Mouse (Mus musculus) lung, embryonic 16.5 days (tissue): ENCODE data around the gene Fads1. TPM values are rescaled to one million over a fixed set of nuclear protein-coding genes. Genes with fewer than 3 reads are reported as not detected.

Experiments used
- ATAC-seq: fragments of 200-750 bp; cut with Nextera tagmentation; 2 replicates; pipeline ENCODE4 v1.8.0; 2017; ENCODE audit warnings: low read depth, mild to moderate bottlenecking, moderate library complexity
- H3K27ac ChIP-seq: fragments of 300-500 bp; sonication (generic); 2 replicates; pipeline ENCODE4 v1.5.1; 2014; ENCODE audit warnings: mild to moderate bottlenecking, control low read depth, low read length
- H3K27me3 ChIP-seq: fragments of 300-500 bp; sonication (generic); 2 replicates; pipeline ENCODE4 v1.6.1; 2014; ENCODE audit warnings: low read depth, low read length, mixed read lengths; ENCODE audit not compliant: control insufficient read depth, insufficient read depth
- H3K36me3 ChIP-seq: fragments of 300-500 bp; sonication (generic); 2 replicates; pipeline ENCODE4 v1.6.1; 2014; ENCODE audit warnings: low read length; ENCODE audit not compliant: control insufficient read depth, insufficient read depth
- H3K4me1 ChIP-seq: fragments of 300-500 bp; sonication (generic); replicated peaks from 2 replicates; pipeline ENCODE4 v1.6.1; 2014; ENCODE audit warnings: low read length, mixed read lengths; ENCODE audit not compliant: control insufficient read depth, insufficient read depth
- H3K4me2 ChIP-seq: fragments of 300-500 bp; sonication (generic); 2 replicates; pipeline ENCODE4 v1.6.1; 2014; ENCODE audit warnings: low read depth, low read length, control low read depth
- H3K4me3 ChIP-seq: fragments of 300-500 bp; sonication (generic); 2 replicates; pipeline ENCODE4 v1.5.1; 2014; ENCODE audit warnings: mild to moderate bottlenecking, low read length, control low read depth
- H3K9ac ChIP-seq: fragments of 300-500 bp; sonication (generic); 2 replicates; pipeline ENCODE4 v1.6.1; 2014; ENCODE audit warnings: low read length, control low read depth
- H3K9me3 ChIP-seq: fragments of 300-500 bp; sonication (generic); 2 replicates; pipeline ENCODE4 v1.6.1; 2016; ENCODE audit warnings: low read length; ENCODE audit not compliant: control insufficient read depth
- WGBS: fragments of 180-500 bp; shearing (Covaris S2); extraction: QIAGEN DNeasy Blood & Tissue Kit; methylation state at CpG from one replicate; pipeline ENCODE4 v1.1.7; 2014; 5-methylcytosine and 5-hydroxymethylcytosine counted together
- polyA plus RNA-seq: library from polyadenylated mRNA; unstranded; fragments of >200 nt; fragmentation: Nextera tagmentation; extraction: Ambion mirVana; gene quantifications from 2 replicates; pipeline ENCODE4 v1.2.1, GENCODE M21; 2015

Fads1 gene
- polyA plus RNA-seq, 1 experiment from 2014 or later: 91.0 TPM

DNA sequence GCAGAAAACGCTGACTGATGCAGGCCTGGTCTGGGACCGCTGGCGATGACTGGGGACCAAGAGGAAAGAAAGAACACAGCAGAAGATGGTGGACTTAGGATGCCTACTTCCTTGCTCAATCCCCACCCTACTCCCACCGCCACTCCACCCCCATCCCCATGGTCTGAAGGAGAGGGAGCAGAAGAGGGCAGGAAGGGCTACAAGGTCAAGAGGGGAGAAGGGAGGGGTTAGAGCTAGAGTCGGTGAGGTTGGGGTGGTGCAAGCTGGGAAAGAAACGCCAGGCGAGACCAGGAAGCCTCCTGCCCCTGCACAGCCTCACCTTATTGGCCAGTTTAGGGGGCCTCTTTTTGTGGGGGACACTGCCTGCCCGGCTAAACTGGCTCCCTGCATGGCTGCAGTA is 33.4 kb downstream of the Fads1 start:
- no peak overlapping the region for H3K4me3 ChIP-seq
- no peaks in the 10 kb centered on the region; the same call in none of the 2 replicates for H3K36me3 ChIP-seq
- peaks cover 4% of the 10 kb centered on the region; the same call in 1 of the 2 replicates for H3K4me1 ChIP-seq
- WGBS: 64% methylated on average over 8 of the region's 8 CpGs
- no peak overlapping the region for H3K4me2 ChIP-seq
- H3K9me3 ChIP-seq: no peaks in the 10 kb centered on the region
- no peak overlapping the region for H3K9ac ChIP-seq
- no peak overlapping the region for H3K27ac ChIP-seq
- H3K27me3 ChIP-seq: no peaks in the 10 kb centered on the region
- no peak for ATAC-seq

- H3K4me1 ChIP-seq: peaks cover 11% of the 10 kb centered on the region; the same call in 1 of the 2 replicates
- H3K27ac ChIP-seq: peak overlapping the region; percentile 61; the same call in 1 of the 2 replicates
- peak; percentile 50; the same call in 1 of the 2 replicates for ATAC-seq
- peak overlapping the region; percentile 34; the same call in 1 of the 2 replicates for H3K9ac ChIP-seq
- WGBS: 28% methylated on average over 3 of the region's 3 CpGs
- H3K36me3 ChIP-seq: no peaks in the 10 kb centered on the region; the same call in 1 of the 2 replicates
- H3K9me3 ChIP-seq: no peaks in the 10 kb centered on the region
- H3K4me3 ChIP-seq: no peak overlapping the region
- no peaks in the 10 kb centered on the region for H3K27me3 ChIP-seq
- H3K4me2 ChIP-seq: no peak overlapping the region
Observed at GRCm38 (mm10) chr19:10219108-10219507, 36.4 kb downstream of the Fads1 start.

DNA sequence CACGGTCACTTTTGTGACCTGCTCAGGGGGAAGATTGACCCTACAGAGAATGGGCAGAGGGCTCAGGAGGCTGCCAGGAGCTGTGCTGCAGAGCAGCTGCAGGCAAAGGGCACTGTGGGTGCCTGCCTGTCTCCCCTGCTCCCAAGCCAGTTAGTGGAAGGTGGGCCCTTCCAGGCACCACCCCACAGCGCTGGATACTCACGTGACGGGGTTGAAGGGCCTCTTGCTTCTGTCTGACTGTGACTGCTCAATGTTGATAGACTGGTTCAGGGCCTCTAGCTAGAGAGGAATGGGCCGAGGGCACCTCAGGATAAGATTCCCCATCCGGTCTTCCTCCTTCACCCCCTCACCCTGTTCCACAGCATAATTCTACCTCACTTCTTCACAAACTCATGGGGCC is 36.9 kb downstream of the Fads1 start:
- 39% methylated on average over 6 of the region's 6 CpGs for WGBS
- Histone ChIP-seq H3K9me3 (no peaks in the 10 kb centered on the region), H3K4me2 (no peak overlapping the region), H3K27ac (peak overlapping the region; percentile 61; the same call in 1 of the 2 replicates), H3K36me3 (no peaks in the 10 kb centered on the region), H3K4me1 (peaks cover 11% of the 10 kb centered on the region; the same call in 1 of the 2 replicates), H3K27me3 (no peaks in the 10 kb centered on the region), H3K9ac (peak overlapping the region; percentile 34; the same call in 1 of the 2 replicates), H3K4me3 (no peak overlapping the region)
- peak; percentile 79 for ATAC-seq

GRCm38 (mm10) chr19:10221585-10221984 is 38.9 kb downstream of the Fads1 start:
- no peaks in the 10 kb centered on the region for H3K27me3 ChIP-seq
- no peaks in the 10 kb centered on the region for H3K36me3 ChIP-seq
- no peak overlapping the region for H3K4me3 ChIP-seq
- H3K27ac ChIP-seq: no peak overlapping the region
- no peak for ATAC-seq
- 35% methylated on average over 4 of the region's 4 CpGs for WGBS
- H3K9ac ChIP-seq: no peak overlapping the region
- no peaks in the 10 kb centered on the region for H3K9me3 ChIP-seq
- H3K4me2 ChIP-seq: no peak overlapping the region
- peaks cover 19% of the 10 kb centered on the region for H3K4me1 ChIP-seq

DNA sequence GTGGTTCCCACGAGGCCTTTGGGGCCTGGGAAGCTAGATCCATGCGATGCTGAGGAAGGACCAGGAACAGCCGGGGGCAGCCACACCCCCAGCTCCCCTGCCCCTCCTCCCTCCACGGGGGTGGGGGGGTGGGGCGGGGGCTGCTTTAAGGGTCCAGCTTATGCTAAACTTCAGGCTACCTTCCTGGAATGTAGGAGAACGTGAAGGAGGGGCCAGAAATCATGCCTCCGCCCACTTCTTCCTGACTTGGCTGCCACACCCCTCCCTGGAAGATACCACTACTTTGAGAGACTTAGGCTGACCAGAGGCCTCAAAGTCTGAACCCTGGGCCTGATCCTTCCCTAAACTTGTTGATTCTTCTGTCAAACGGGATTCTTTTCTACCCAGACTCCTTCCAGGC is 40.0 kb downstream of the Fads1 start:
- H3K36me3 ChIP-seq: no peaks in the 10 kb centered on the region
- H3K4me3 ChIP-seq: no peak overlapping the region
- H3K9me3 ChIP-seq: no peaks in the 10 kb centered on the region
- H3K4me2 ChIP-seq: no peak overlapping the region
- WGBS: 17% methylated on average over 8 of the region's 8 CpGs
- H3K4me1 ChIP-seq: peaks cover 19% of the 10 kb centered on the region
- no peak overlapping the region for H3K27ac ChIP-seq
- no peak for ATAC-seq
- no peaks in the 10 kb centered on the region for H3K27me3 ChIP-seq
- no peak overlapping the region for H3K9ac ChIP-seq

DNA sequence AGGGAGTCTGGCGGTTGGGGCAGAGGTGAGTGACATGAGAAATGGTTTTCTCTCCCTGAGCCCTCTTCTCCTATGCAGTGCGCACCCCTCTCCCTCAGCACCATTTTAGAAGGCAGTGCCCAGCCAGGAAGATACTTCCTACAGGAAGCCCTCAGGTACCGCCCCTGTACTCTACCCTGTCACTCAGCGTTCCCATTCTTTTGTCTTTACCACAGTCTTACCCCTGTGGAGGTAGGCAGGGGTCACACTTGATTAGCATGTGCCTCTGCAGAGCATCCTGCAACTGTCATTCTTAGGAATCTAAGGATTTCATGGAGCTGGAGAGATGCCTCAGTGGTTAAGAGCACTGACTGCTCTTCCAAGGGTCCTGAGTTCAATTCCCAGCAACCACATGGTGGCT is 40.9 kb downstream of the Fads1 start:
- Histone ChIP-seq H3K9me3 (no peaks in the 10 kb centered on the region), H3K4me2 (no peak overlapping the region), H3K9ac (no peak overlapping the region), H3K27ac (no peak overlapping the region), H3K4me3 (no peak overlapping the region), H3K36me3 (no peaks in the 10 kb centered on the region), H3K4me1 (peaks cover 19% of the 10 kb centered on the region), H3K27me3 (no peaks in the 10 kb centered on the region)
- WGBS: 62% methylated on average over 4 of the region's 4 CpGs
- no peak for ATAC-seq

DNA sequence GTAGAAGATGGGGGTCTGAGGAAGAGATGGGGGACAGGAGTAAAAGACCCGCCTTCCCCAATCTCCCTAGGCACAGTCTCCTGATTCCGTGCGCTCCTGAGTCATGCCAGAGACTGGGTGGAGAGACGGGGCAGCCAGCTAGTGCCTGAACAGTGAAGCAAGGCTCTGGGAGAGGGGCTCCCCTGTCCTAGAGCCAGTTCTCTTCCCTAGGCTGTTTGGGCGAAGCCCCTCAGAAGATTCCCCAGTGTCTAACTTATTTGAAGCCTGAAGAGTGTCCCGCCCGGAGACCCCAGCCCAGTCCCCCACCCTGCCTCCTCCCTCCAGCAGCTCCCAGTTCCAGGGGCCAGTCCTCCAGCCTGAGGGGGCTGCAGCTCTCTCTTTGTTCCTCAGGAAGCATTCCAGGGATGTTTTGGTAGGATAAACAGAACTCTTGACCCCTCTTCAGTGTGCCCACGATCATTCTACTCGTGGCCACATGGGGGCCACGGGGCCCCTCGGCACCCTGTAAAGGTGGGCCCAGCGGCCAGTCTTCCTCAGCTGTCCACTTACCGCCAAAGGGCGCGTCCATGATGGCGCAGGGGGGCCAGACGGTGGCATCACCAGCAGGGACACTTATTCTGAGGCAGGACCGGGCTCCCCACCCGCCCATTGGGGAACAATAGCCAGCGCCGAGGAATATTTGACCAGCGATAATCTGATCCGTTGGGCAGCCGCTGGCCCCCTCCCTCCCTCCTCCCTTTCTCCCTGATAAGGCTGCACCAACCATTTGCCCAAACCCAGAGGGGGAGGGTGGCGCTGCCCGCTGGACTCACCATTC is 42.2 kb downstream of the Fads1 start:
- peaks cover 15% of the 10 kb centered on the region for H3K4me1 ChIP-seq
- H3K36me3 ChIP-seq: no peaks in the 10 kb centered on the region
- peak overlapping the region; percentile 11 for H3K4me3 ChIP-seq
- WGBS: 12% methylated on average over 26 of the region's 26 CpGs
- peak overlapping the region; percentile 40 for H3K4me2 ChIP-seq
- H3K9ac ChIP-seq: peak overlapping the region; percentile 20
- no peaks in the 10 kb centered on the region for H3K27me3 ChIP-seq
- peak overlapping the region; percentile 56; the same call in 1 of the 2 replicates for H3K27ac ChIP-seq
- peak; percentile 50 for ATAC-seq
- no peaks in the 10 kb centered on the region for H3K9me3 ChIP-seq

- Histone ChIP-seq H3K9ac (no peak overlapping the region), H3K36me3 (no peaks in the 10 kb centered on the region), H3K27ac (peak overlapping the region; percentile 56), H3K4me3 (no peak overlapping the region), H3K4me1 (peaks cover 15% of the 10 kb centered on the region), H3K27me3 (no peaks in the 10 kb centered on the region), H3K9me3 (no peaks in the 10 kb centered on the region), H3K4me2 (peak overlapping the region; percentile 40)
- 37% methylated on average over 4 of the region's 4 CpGs for WGBS
- 0 out of 2 replicates have a peak, but pooled peaks have one; percentile 50 for ATAC-seq
Observed at GRCm38 (mm10) chr19:10225767-10226166, 43.1 kb downstream of the Fads1 start.

DNA sequence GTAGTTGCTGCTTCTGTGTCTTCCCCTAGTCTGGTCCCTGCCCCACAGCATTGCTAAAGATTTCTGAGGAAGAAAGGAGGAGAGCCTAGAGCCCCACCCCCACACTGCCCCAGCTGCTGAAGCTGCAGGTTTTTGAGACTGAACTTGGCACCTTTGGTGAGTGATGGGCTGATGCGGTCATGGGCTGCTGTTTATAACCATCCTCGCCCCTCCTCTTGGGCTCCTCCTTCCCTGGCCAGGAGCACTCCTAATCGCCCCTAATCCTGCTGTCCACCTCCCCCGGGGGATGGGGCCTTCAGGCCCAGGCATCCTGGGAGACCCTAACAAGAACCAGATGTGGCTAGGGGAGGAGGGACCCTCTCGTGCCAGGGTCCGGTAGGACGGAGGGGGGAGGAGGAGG is 48.3 kb downstream of the Fads1 start:
- Histone ChIP-seq H3K36me3 (no peaks in the 10 kb centered on the region), H3K27ac (no peak overlapping the region), H3K4me3 (no peak overlapping the region), H3K4me1 (no peaks in the 10 kb centered on the region), H3K9me3 (no peaks in the 10 kb centered on the region), H3K9ac (no peak overlapping the region), H3K4me2 (no peak overlapping the region), H3K27me3 (no peaks in the 10 kb centered on the region)
- ATAC-seq: peak; percentile 46; the same call in 1 of the 2 replicates
- 22% methylated on average over 7 of the region's 7 CpGs for WGBS
